Mouse (Mus musculus): ENCODE results near the gene Kcnk1.

The Kcnk1 gene

GRCm38 (mm10) chr8:125996031-125996839 lies 1.3 kb downstream of the Kcnk1 start:
- WGBS, result 12% methylated on average over 14 of the region's 14 CpGs

- WGBS, result 19% methylated on average over 6 of the region's 6 CpGs
Observed at GRCm38 (mm10) chr8:125996980-125997379, 2.0 kb downstream of the Kcnk1 start.

GRCm38 (mm10) chr8:125997550-125997949 lies 2.6 kb downstream of the Kcnk1 start:
- WGBS, result 27% methylated on average over 5 of the region's 5 CpGs

- WGBS, result 42% methylated on average over 7 of the region's 7 CpGs
Observed at GRCm38 (mm10) chr8:125999842-126000395, 4.9 kb downstream of the Kcnk1 start.

GRCm38 (mm10) chr8:126003546-126003945 lies 8.6 kb downstream of the Kcnk1 start:
- 67% methylated on average over 6 of the region's 6 CpGs for WGBS

- WGBS, result 82% methylated on average over 7 of the region's 7 CpGs
Observed at GRCm38 (mm10) chr8:126004953-126005352, 10.0 kb downstream of the Kcnk1 start.

GRCm38 (mm10) chr8:126006310-126006990 lies 11.5 kb downstream of the Kcnk1 start:
- WGBS, result 51% methylated on average over 11 of the region's 11 CpGs

DNA sequence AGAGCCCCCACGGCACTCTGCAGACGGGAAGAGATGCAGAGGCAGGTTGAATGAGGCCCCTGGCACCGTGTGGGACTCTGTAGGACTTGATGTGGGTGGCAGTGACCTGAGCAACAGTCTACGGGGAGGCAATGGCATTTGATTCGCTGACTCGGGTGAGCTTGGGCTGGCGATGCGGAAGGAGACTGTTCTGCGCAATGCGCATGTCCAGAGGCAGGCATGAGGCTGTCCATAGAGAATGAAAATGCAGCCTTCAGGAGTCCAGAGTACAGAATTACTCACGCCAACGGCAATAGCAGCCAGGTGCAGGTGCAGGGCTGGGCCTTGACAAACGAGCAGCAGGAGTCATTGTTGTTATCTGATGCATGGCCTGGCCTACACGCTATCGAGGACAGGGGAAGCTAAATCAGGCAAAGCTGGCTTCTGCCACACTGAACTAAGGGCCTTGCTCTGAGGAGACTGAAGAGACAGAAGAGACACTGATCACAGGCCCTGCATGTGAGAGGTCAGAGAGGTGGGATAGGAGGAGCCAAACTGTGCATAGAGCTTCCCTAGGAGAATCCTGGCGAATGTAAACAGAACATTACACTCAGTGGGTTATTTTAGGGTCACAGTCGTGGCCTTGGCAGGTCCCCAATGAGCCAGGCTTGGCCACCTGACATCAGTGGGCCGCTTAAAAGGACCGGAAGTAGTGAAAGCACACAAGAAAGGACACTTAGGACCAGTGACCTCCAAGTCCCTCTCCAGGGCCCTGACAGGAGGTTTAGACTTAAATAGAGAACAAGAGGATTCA lies 12.8 kb downstream of the Kcnk1 start:
- 64% methylated on average over 19 of the region's 19 CpGs for WGBS

GRCm38 (mm10) chr8:126008945-126009344 lies 14.0 kb downstream of the Kcnk1 start:
- 76% methylated on average over 2 of the region's 2 CpGs for WGBS

GRCm38 (mm10) chr8:126010900-126011299 lies 15.9 kb downstream of the Kcnk1 start:
- WGBS, result 59% methylated on average over 3 of the region's 3 CpGs

DNA sequence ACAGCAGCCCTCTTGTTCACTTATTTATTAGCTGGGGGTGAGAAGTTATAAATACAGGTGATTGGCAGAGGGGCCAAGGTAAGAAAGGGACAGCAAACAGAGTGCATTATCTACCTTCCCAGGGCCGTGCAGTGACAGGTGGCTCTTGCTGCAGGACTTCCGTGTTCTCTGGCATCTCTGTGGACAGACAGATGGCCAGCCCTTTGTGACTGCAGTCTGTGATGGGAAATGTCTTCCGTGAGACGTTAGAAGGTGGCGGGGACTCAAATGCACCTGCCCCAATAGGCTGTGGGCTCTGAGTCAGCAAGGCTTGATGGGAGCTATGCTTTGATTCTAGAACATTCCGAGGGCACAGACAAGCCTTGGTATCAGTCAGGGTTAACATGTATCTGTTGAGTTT lies 17.4 kb downstream of the Kcnk1 start:
- WGBS, result 65% methylated on average over 6 of the region's 6 CpGs

- WGBS, result 92% methylated on average over 5 of the region's 5 CpGs
Observed at GRCm38 (mm10) chr8:126013646-126014045, 18.7 kb downstream of the Kcnk1 start.

- WGBS, result 43% methylated on average over 8 of the region's 8 CpGs
Observed at GRCm38 (mm10) chr8:126021932-126022331, 27.0 kb downstream of the Kcnk1 start.

- 62% methylated on average over 3 of the region's 3 CpGs for WGBS
Observed at GRCm38 (mm10) chr8:126023706-126024305, 28.8 kb downstream of the Kcnk1 start.

DNA sequence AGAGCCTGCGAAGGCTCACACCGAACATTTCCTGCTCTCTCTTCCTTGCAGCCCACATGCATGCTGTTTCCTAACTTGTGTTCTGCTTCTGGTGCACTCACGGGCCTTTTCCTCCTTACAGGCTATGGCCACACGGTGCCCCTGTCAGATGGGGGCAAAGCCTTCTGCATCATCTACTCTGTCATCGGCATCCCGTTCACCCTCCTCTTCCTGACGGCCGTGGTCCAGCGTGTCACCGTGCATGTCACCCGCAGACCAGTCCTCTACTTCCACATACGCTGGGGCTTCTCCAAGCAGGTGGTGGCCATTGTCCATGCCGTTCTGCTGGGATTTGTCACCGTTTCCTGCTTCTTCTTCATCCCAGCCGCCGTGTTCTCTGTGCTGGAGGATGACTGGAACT lies 29.9 kb downstream of the Kcnk1 start:
- WGBS, result 82% methylated on average over 16 of the region's 16 CpGs

GRCm38 (mm10) chr8:126026121-126026520 lies 31.2 kb downstream of the Kcnk1 start:
- 91% methylated on average over 9 of the region's 9 CpGs for WGBS

- 58% methylated on average over 9 of the region's 9 CpGs for WGBS
Observed at GRCm38 (mm10) chr8:126026584-126026983, 31.6 kb downstream of the Kcnk1 start.

DNA sequence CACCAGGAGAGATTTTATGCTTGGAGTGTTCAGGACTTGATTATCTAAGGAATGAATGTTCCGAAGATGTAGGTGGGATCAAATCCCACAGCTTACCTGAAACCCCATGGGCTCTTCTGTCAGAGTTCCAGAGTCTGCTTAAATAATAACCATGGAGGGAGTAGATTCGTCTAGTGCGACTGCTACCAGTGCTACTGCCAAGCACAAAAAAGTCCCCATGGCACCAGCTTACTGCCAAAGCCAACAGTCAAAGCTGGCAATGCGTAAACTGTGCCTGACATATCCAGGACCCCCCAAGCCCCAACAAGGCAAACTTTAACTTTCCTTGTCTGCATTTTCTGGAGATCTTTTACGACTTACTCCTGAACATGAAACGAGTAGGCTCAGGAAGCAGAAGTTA lies 32.5 kb downstream of the Kcnk1 start:
- 61% methylated on average over 6 of the region's 6 CpGs for WGBS

DNA sequence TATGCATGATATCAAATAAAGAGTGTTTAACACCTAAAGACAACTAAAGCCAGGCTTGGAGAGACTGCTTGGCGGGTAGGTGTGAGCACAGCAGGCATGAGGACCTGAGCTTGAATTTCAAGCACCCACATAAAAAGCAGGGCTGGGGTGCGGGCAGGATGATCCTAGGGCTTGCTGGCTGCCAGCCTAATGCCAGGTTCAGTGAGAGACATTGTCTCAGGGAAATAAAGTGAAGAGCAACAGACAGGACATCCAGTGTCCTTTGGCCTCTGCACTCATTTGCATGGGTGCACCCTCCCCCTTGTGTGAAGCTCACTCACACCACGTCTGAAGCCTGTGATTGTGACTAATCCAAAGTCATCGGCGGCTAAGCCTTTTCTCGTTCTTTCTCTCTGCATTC lies 34.0 kb downstream of the Kcnk1 start:
- 38% methylated on average over 6 of the region's 6 CpGs for WGBS

- WGBS, result 53% methylated on average over 6 of the region's 6 CpGs
Observed at GRCm38 (mm10) chr8:126032776-126033175, 37.8 kb downstream of the Kcnk1 start.

DNA sequence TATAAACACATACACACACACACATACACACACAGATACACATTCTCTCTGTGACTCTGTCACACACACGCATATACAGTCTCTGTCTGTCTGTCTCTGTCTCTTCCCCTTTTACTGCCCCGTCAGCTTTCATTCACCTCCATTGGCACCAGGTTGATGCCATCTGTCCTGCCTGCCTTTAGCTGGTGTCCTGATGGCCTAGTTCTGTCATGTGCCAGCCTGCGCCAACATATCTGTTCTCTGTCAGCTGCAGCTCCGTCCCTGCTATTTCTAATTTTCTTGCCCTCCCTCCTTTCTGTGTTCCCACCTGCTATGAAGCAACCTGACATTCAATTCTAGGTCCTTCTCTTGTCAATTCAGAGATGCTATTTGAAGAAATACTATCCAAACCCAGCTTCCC lies 40.1 kb downstream of the Kcnk1 start:
- WGBS, result 57% methylated on average over 4 of the region's 4 CpGs

DNA sequence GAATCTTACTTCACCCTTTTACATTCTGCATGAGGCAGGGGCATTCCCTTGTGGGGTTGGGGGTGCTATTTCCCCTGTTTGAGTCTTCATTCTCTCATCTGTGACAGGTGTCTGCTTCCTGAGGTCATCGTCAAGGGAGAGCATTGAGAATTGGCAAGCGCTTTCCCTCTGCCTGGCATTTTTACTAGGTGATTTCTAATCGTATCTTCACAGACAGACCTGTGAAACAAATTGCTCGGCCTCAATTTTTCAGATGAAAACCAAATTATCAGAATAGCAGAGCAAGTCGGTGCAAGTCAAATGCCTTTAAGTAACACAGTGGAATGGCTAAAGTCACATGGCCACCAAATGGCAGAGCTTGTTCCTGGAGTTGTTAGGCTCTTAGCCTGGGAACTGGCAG lies 41.4 kb downstream of the Kcnk1 start:
- 80% methylated on average over 5 of the region's 5 CpGs for WGBS

All from cerebral cortex, adult 2 months (tissue).